Mouse (Mus musculus): ENCODE measurements around the gene Fam168a.
A peak's percentile ranks its signal among the peaks of the same experiment; 100 is the strongest.

Fam168a gene

GRCm38 (mm10) chr7:100706143-100706841, at the start of gene Fam168a:
Fam168a (plus strand) TSS chr7:100706635.
- DNase-seq (ENCODE audit: low read depth in 1 of 2, low spot score in 2 of 2) = peak; percentile 82 to 85

GRCm38 (mm10) chr7:100656739-100657138, 49.7 kb upstream of the Fam168a start:
- no peak for DNase-seq (ENCODE audit: low read depth in 1 of 2, low spot score in 2 of 2)

- no peak for DNase-seq (ENCODE audit: low read depth in 1 of 2, low spot score in 2 of 2)
These were observed 48.3 kb upstream of the Fam168a start for GRCm38 (mm10) chr7:100658093-100658578.

- DNase-seq (ENCODE audit: low read depth in 1 of 2, low spot score in 2 of 2) = no peak
These were observed 45.2 kb upstream of the Fam168a start for GRCm38 (mm10) chr7:100661264-100661663.

GRCm38 (mm10) chr7:100662231-100662630, 44.2 kb upstream of the Fam168a start, which contains the start of gene Plekhb1:
Plekhb1 (minus strand) TSS chr7:100662414.
- DNase-seq (ENCODE audit: low read depth in 1 of 2, low spot score in 2 of 2) = no peak

GRCm38 (mm10) chr7:100663190-100663589, 43.2 kb upstream of the Fam168a start:
- peak; percentile 45 to 69 for DNase-seq (ENCODE audit: low read depth in 1 of 2, low spot score in 2 of 2)

GRCm38 (mm10) chr7:100663729-100664304, 42.6 kb upstream of the Fam168a start:
- no peak for DNase-seq (ENCODE audit: low read depth in 1 of 2, low spot score in 2 of 2)

- no peak for DNase-seq (ENCODE audit: low read depth in 1 of 2, low spot score in 2 of 2)
These were observed 35.8 kb upstream of the Fam168a start for GRCm38 (mm10) chr7:100670646-100671045.

GRCm38 (mm10) chr7:100673452-100673851, 33.0 kb upstream of the Fam168a start:
- DNase-seq (ENCODE audit: low read depth in 1 of 2, low spot score in 2 of 2) = no peak

GRCm38 (mm10) chr7:100674941-100675340, 31.5 kb upstream of the Fam168a start:
- no peak for DNase-seq (ENCODE audit: low read depth in 1 of 2, low spot score in 2 of 2)

- no peak for DNase-seq (ENCODE audit: low read depth in 1 of 2, low spot score in 2 of 2)
These were observed 28.4 kb upstream of the Fam168a start for GRCm38 (mm10) chr7:100678052-100678451.

GRCm38 (mm10) chr7:100678948-100679880, 27.2 kb upstream of the Fam168a start:
- no peak for DNase-seq (ENCODE audit: low read depth in 1 of 2, low spot score in 2 of 2)

- no peak for DNase-seq (ENCODE audit: low read depth in 1 of 2, low spot score in 2 of 2)
These were observed 25.3 kb upstream of the Fam168a start for GRCm38 (mm10) chr7:100681132-100681531.

- DNase-seq (ENCODE audit: low read depth in 1 of 2, low spot score in 2 of 2) = no peak
These were observed 23.2 kb upstream of the Fam168a start for GRCm38 (mm10) chr7:100683241-100683640.

- no peak for DNase-seq (ENCODE audit: low read depth in 1 of 2, low spot score in 2 of 2)
These were observed 22.4 kb upstream of the Fam168a start for GRCm38 (mm10) chr7:100684081-100684480.

GRCm38 (mm10) chr7:100684538-100684937, 21.9 kb upstream of the Fam168a start:
- DNase-seq (ENCODE audit: low read depth in 1 of 2, low spot score in 2 of 2) = peak in 1 of 2 experiments; percentile 18

GRCm38 (mm10) chr7:100685061-100686030, 21.1 kb upstream of the Fam168a start:
- peak; percentile 12 to 38 for DNase-seq (ENCODE audit: low read depth in 1 of 2, low spot score in 2 of 2)

- no peak for DNase-seq (ENCODE audit: low read depth in 1 of 2, low spot score in 2 of 2)
These were observed 18.0 kb upstream of the Fam168a start for GRCm38 (mm10) chr7:100688471-100688870.

- no peak for DNase-seq (ENCODE audit: low read depth in 1 of 2, low spot score in 2 of 2)
These were observed 13.2 kb upstream of the Fam168a start for GRCm38 (mm10) chr7:100693199-100693598.
